28 mouse cellular contexts compared by ENCODE assay signal in the genomic region with DNA sequence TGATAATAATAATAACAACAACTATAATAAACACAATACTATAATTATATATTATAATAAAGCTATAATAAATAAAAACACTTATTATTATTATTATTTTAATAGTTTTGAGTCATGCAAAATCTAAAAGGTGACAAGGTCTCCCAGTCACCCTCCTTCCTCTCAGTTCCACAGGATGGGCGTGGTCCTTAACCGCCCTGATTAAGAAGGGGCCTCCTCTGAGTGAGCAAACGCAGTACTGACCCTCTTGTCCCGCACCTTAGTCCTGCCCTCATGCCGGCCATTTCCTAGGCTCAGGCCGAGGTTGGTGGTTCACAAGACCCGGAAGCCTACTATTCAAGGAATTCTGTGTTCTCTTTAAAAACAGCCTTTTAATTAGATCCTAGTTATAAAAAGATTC.
"Had no signal": no experiment of that assay in that cellular context is flagged by ENCODE, and none has a peak within 500 bp of the region (broad histone marks: within the 10 kb centered on the region; RNA-seq: fewer than 3 reads in every experiment).

No protein-coding gene starts in this region.

- H3K9ac ChIP-seq: embryonic facial prominence, embryonic 12.5 days; embryonic facial prominence, embryonic 13.5 days; embryonic facial prominence, embryonic 15.5 days; forebrain, embryonic 12.5 days; forebrain, embryonic 13.5 days; forebrain, embryonic 15.5 days; forebrain, postnatal 0 days had no signal

- H3K36me3 ChIP-seq: embryonic facial prominence, embryonic 10.5 days; embryonic facial prominence, embryonic 12.5 days; embryonic facial prominence, embryonic 13.5 days; embryonic facial prominence, embryonic 15.5 days; forebrain, embryonic 10.5 days; forebrain, embryonic 12.5 days; forebrain, embryonic 15.5 days had no signal

- ATAC-seq: forebrain, embryonic 13.5 days; forebrain, embryonic 14.5 days; forebrain, embryonic 15.5 days; forebrain, embryonic 16.5 days; forebrain, postnatal 0 days had no signal

- H3K4me3 ChIP-seq: embryonic facial prominence, embryonic 10.5 days; embryonic facial prominence, embryonic 12.5 days; embryonic facial prominence, embryonic 13.5 days; embryonic facial prominence, embryonic 15.5 days; erythroblast, embryonic 14.5 days; forebrain, embryonic 10.5 days; forebrain, embryonic 12.5 days; forebrain, embryonic 13.5 days; forebrain, embryonic 15.5 days; gastrocnemius, adult 2 months; heart, adult 2 months had no signal

- H3K27ac ChIP-seq: embryonic facial prominence, embryonic 10.5 days; embryonic facial prominence, embryonic 12.5 days; embryonic facial prominence, embryonic 13.5 days; embryonic facial prominence, embryonic 15.5 days; forebrain, embryonic 10.5 days; forebrain, embryonic 12.5 days; forebrain, embryonic 13.5 days; forebrain, embryonic 15.5 days; gastrocnemius, adult 2 months; heart, adult 2 months had no signal

- H3K4me2 ChIP-seq: embryonic facial prominence, embryonic 12.5 days; embryonic facial prominence, embryonic 13.5 days; embryonic facial prominence, embryonic 15.5 days; forebrain, embryonic 12.5 days; forebrain, embryonic 13.5 days; forebrain, embryonic 15.5 days had no signal

- H3K4me1 ChIP-seq: embryonic facial prominence, embryonic 12.5 days; embryonic facial prominence, embryonic 13.5 days; forebrain, embryonic 10.5 days; forebrain, embryonic 12.5 days; forebrain, embryonic 13.5 days; forebrain, embryonic 15.5 days had no signal

- DNase-seq: cerebellum, adult 8-10 months; cerebellum, adult 9-10 months; cerebellum, adult 9-11 months; cerebellum, postnatal 10 days; cerebellum, postnatal 14 days; cerebellum, postnatal 25 days; cerebellum, postnatal 36 days; embryo, embryonic 11 days; forebrain, postnatal 0 days; gastrocnemius, adult 2 months; gastrocnemius, postnatal 10 days; gastrocnemius, postnatal 14 days; gastrocnemius, postnatal 25 days; gastrocnemius, postnatal 36 days; heart, adult 11 months; heart, adult 18-20 months; heart, adult 2 months had no signal

- H3K9me3 ChIP-seq: embryonic facial prominence, embryonic 10.5 days; embryonic facial prominence, embryonic 12.5 days; embryonic facial prominence, embryonic 13.5 days; embryonic facial prominence, embryonic 15.5 days; forebrain, embryonic 10.5 days; forebrain, embryonic 12.5 days; forebrain, embryonic 13.5 days; forebrain, embryonic 15.5 days had no signal
